Mouse (Mus musculus) spleen, postnatal 0 days (tissue): ENCODE results near the gene Slc13a4. TPM values are rescaled to one million over a fixed set of nuclear protein-coding genes. Genes with fewer than 3 reads are reported as not detected.

ENCODE experiments used
- polyA plus RNA-seq: library from polyadenylated mRNA; unstranded; fragments of >200 nt; fragmentation: Nextera tagmentation; extraction: Ambion mirVana; gene quantifications from 2 replicates; pipeline ENCODE4 v1.2.1, GENCODE M21; 2015

The Slc13a4 gene
- polyA plus RNA-seq, result 0.13 and 0.22 TPM in 2 replicates

DNA sequence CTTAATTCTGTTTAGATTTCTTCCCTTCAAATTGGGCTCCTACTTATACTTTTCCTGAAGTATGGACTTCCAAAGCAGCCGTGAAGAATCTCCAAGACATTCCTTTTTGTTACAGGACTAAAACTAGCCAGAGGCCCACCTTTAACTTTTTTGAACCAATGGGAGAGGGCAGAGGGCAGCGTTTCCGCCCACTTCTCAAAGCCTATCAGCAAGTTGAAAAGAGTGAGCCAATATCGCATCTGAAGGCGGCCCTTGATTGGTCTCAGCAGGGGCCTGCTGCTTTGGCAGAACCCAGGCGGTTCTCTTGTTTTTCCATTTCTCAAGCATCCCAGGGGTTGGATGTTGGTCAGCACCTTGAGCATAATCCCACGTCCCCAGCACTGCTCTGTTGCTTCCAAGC is at the start of gene Slc13a4:
Slc13a4 (minus strand) TSS at position 95 of the 400 bp plus-strand sequence.

DNA sequence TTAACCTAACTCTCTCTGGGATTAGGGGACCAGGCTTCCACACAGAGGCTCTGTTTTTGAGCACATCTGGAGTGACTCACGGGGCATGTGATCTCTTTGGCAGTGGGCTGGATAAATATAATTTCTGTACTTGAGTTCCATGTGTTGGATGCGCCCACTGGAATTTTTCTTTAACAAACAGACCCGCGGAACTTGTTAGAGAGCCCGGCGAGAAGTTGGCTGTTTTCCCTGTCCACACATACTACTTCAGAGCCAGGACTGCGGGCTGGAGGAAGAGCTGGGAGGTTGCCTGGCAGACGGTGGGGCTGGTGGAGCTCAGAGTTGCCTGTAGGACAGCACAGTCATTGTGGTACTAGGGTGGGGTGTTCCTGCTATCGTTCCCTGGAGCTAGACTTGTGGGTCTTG is 18.2 kb upstream of the Slc13a4 start, which contains the start of gene Fam180a:
Fam180a (minus strand) TSS at position 31 of the 405 bp plus-strand sequence.

Other genes with a start within 250 kb of the Slc13a4 start
- gene Cnot4, start 174.4 kb downstream of the Slc13a4 start, polyA plus RNA-seq, result 16.7 and 19.7 TPM in 2 replicates
- gene Nup205, start 130.7 kb downstream of the Slc13a4 start, polyA plus RNA-seq, result 16.6 and 17.5 TPM in 2 replicates
- 1.8 and 2.2 TPM in 2 replicates for gene Fam180a, start 18.0 kb upstream of the Slc13a4 start, polyA plus RNA-seq
- gene Mtpn, start 231.8 kb upstream of the Slc13a4 start, polyA plus RNA-seq, result 67.4 and 81.7 TPM in 2 replicates